Mouse (Mus musculus): ENCODE data around the gene Dtd1. TPM values are rescaled to one million over a fixed set of nuclear protein-coding genes. Genes with fewer than 3 reads are reported as not detected.

Gene Dtd1
- total RNA-seq, 2 experiments from 2014 or later, result 11.3 to 11.5 TPM

DNA sequence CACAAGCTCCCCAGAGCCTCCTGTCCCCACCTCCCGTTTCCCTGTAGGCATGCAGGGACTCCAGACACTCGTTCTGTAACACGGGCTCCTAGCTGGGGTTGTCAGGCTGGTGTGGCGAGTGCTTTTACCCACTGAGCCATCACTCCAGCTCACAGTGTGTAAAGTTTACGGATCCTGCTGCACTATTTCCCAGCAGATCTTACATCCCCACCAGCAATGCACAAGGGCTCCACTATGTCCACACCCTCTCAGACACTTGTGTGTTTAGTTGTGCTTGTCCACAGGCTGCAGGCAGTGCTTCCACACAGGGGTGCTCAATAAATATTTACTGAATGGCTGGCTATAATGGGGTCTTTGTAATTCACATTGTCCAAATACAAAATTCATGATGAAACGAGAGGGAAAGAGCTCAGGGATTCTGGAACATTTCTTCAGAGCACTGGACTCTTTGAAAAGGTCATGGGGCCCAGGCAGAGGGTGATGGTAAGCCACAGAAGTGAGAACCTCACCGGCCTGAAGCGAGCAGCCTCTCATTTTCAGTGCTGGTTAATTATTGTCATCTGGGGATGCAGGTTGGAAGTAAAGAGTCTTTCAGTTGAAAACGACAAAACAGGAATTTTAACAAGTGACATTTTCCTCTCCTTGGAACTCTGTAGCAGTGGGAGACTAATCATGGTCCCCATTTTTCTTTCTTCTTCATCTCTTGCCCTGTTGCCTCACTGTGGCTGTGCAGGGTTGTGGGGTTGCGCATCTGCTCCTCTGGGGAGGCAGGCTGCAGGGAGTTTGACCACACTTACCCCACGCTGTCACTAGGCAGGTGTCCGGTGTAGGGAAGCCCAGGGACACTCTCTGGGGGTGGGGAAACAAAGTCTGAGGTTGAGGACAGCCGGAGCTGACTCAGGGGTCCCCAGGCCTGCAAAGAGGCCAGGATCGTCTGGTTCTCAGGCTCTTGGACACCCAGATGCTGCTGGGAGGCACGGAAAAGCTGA is 208.4 kb downstream of the Dtd1 start:
- intact Hi-C loops (cut with DNase I), result no loop called here

More for the DNA sequence above, 208.4 kb downstream of the Dtd1 start:
- DNase-seq, result no peak

Small RNA genes lying within 50 kb of the gene (microRNA-seq; reads per million reads assigned to microRNA genes)
- 0 reads per million in 2 experiments for gene Gm24823

Other genes starting within 250 kb of the Dtd1 start
- 10 to 100 TPM; 30.3 to 32.5 TPM for gene Kat14, start 230.9 kb upstream of the Dtd1 start, total RNA-seq (2021)
- gene Pet117, start 230.9 kb upstream of the Dtd1 start, total RNA-seq (2021), result 10 to 100 TPM in 1 of 2 experiments, 1 to 10 TPM in 1; 9.1 to 14.1 TPM
- 1 to 10 TPM; 1.8 to 2.2 TPM for gene Dzank1, start 72.5 kb upstream of the Dtd1 start, total RNA-seq (2021)
- gene Polr3f, start 72.2 kb upstream of the Dtd1 start, total RNA-seq (2021), result 10 to 100 TPM; 14.6 to 16.9 TPM
- 10 to 100 TPM; 14.4 to 15.0 TPM for gene Rbbp9, start 49.0 kb upstream of the Dtd1 start, total RNA-seq (2021)
- gene Sec23b, start 43.7 kb upstream of the Dtd1 start, total RNA-seq (2021), result 10 to 100 TPM; 32.4 to 36.6 TPM
- 10 to 100 TPM; 65.4 to 67.9 TPM for gene Smim26, start 5.8 kb upstream of the Dtd1 start, total RNA-seq (2021)
- not detected for gene Scp2d1, start 223.8 kb downstream of the Dtd1 start, total RNA-seq (2021)